Mouse (Mus musculus) kidney, postnatal 14 days (tissue): ENCODE results near the gene Tubg2.

Source experiments
- DNase-seq: peaks from one replicate; pipeline ENCODE4 v3.0.0; 2022; ENCODE audit warnings: mixed read lengths

The Tubg2 gene

GRCm38 (mm10) chr11:101199555-101199954 lies 43.8 kb downstream of the Tubg2 start:
- DNase-seq, result no peak

- no peak for DNase-seq
These were observed 45.3 kb downstream of the Tubg2 start for GRCm38 (mm10) chr11:101200986-101201385.
